In the genomic region with DNA sequence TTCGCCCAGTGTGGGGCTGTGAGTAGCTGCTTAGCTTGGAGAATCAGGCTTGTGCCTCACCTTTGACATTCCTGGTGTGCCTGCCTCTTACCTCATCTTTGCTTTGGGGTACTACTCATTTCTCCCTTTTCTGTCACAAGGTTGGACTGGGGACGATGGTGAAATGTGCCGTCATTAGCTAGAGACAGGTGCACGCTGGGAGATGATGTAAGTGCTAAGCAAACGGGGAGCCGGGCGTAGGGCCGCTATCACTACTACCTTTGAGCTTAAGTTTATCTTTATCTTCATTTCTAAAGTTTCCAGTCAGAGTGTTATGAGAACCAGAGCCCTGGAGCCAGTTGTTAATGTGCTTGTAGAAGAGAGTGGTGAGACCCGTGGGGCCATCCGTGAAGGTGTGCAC, we compare ENCODE assay signal across 28 mouse cellular contexts.
DNase-seq lines count a peak whose midpoint lies in the region; ATAC-seq and TF ChIP-seq lines count a peak whose summit lies in the region.
"Had no signal": no experiment of that assay in that cellular context is flagged by ENCODE, and none has a peak within 500 bp of the region (broad histone marks: within the 10 kb centered on the region; RNA-seq: fewer than 3 reads in every experiment).

No protein-coding gene starts in this region.

- no peak for TF ChIP-seq EP300 in liver, postnatal 0 days (IDR thresholded peaks at IDR 0.05; ENCODE audit: low read depth)
- TF ChIP-seq EP300 in lung, postnatal 0 days (IDR thresholded peaks at IDR 0.05) = no peak

- no peak overlapping the region for H3K4me2 ChIP-seq in liver, postnatal 0 days (ENCODE audit: low read depth, low read length)
- no peak overlapping the region for H3K4me2 ChIP-seq in liver, embryonic 11.5 days
- no peak overlapping the region for H3K4me2 ChIP-seq in intestine, embryonic 16.5 days (ENCODE audit: low read depth, low read length)
- no peak overlapping the region for H3K4me2 ChIP-seq in stomach, embryonic 16.5 days (ENCODE audit: low read depth, low read length)
- H3K4me2 ChIP-seq in lung, postnatal 0 days (replicated peaks; ENCODE audit: low read depth, low read length) = no peak overlapping the region
- H3K4me2 ChIP-seq: embryonic facial prominence, embryonic 13.5 days; embryonic facial prominence, embryonic 15.5 days; forebrain, embryonic 12.5 days had no signal

- H3K4me1 ChIP-seq in liver, postnatal 0 days (ENCODE audit: insufficient read depth) = 0 out of 2 replicates have a peak, but pooled peaks cover under 1% of the 10 kb centered on the region
- H3K4me1 ChIP-seq in liver, embryonic 11.5 days (replicated peaks; ENCODE audit: control insufficient read depth, insufficient read depth, low read length) = no peaks in the 10 kb centered on the region
- H3K4me1 ChIP-seq in intestine, embryonic 16.5 days (ENCODE audit: control insufficient read depth, insufficient read depth, low read length) = peaks cover 1% of the 10 kb centered on the region; the same call in 1 of the 2 replicates
- H3K4me1 ChIP-seq in stomach, embryonic 16.5 days (ENCODE audit: control insufficient read depth, insufficient read depth, low read length) = 0 out of 2 replicates have a peak, but pooled peaks cover 2% of the 10 kb centered on the region
- H3K4me1 ChIP-seq in lung, postnatal 0 days (ENCODE audit: insufficient read depth, low read depth, low read length) = no peaks in the 10 kb centered on the region
- H3K4me1 ChIP-seq: embryonic facial prominence, embryonic 13.5 days; embryonic facial prominence, embryonic 15.5 days; forebrain, embryonic 10.5 days; forebrain, embryonic 12.5 days had no signal

- no peak for DNase-seq in liver, postnatal 0 days
- no peak for DNase-seq in liver, embryonic 11.5 days (ENCODE audit: low spot score)
- DNase-seq in MN1 (ENCODE audit: low spot score) = no peak
- DNase-seq in cerebellum, postnatal 14 days = no peak
- no peak for DNase-seq in lung, postnatal 0 days (ENCODE audit: low spot score)
- DNase-seq: adrenal gland, postnatal 10 days; adrenal gland, postnatal 25 days; B cell, adult 2 months; cerebellum, adult 11 months; cerebellum, adult 18-20 months; cerebellum, adult 8-10 months; cerebellum, adult 9-11 months; cerebellum, postnatal 36 days; embryo, embryonic 11 days had no signal

- H3K36me3 ChIP-seq in liver, postnatal 0 days (replicated peaks; ENCODE audit: insufficient read depth, low read length) = no peaks in the 10 kb centered on the region
- H3K36me3 ChIP-seq in liver, embryonic 11.5 days (ENCODE audit: control insufficient read depth, insufficient read depth, low read length) = no peaks in the 10 kb centered on the region
- H3K36me3 ChIP-seq in intestine, embryonic 16.5 days (ENCODE audit: control insufficient read depth, insufficient read depth, low read length) = no peaks in the 10 kb centered on the region
- H3K36me3 ChIP-seq in stomach, embryonic 16.5 days (ENCODE audit: control insufficient read depth, insufficient read depth, low read length) = no peaks in the 10 kb centered on the region
- H3K36me3 ChIP-seq in lung, postnatal 0 days (ENCODE audit: insufficient read depth, low read length) = no peaks in the 10 kb centered on the region
- H3K36me3 ChIP-seq: embryonic facial prominence, embryonic 13.5 days; embryonic facial prominence, embryonic 15.5 days; forebrain, embryonic 10.5 days; forebrain, embryonic 12.5 days had no signal

- peak; percentile 49; the same call in 1 of the 2 replicates for ATAC-seq in liver, postnatal 0 days
- ATAC-seq in liver, embryonic 11.5 days (replicated peaks; ENCODE audit: low FRiP score) = no peak
- peak; percentile 66 for ATAC-seq in intestine, embryonic 16.5 days
- 0 out of 2 replicates have a peak, but pooled peaks have one; percentile 17 for ATAC-seq in stomach, embryonic 16.5 days (ENCODE audit: insufficient read depth, low FRiP score)
- ATAC-seq in lung, postnatal 0 days = no peak
- ATAC-seq: activated CD4-positive, CD25-positive, alpha-beta regulatory T cell, adult 4 months; CD4-positive, CD25-positive, alpha-beta regulatory T cell, adult 4 months; forebrain, embryonic 14.5 days; forebrain, embryonic 16.5 days; Patski had no signal

- no peaks in the 10 kb centered on the region for H3K9me3 ChIP-seq in liver, postnatal 0 days (ENCODE audit: low read length)
- H3K9me3 ChIP-seq in liver, embryonic 11.5 days (ENCODE audit: control insufficient read depth, low read length) = no peaks in the 10 kb centered on the region
- H3K9me3 ChIP-seq in intestine, embryonic 16.5 days (ENCODE audit: control insufficient read depth, low read length) = no peaks in the 10 kb centered on the region
- no peaks in the 10 kb centered on the region for H3K9me3 ChIP-seq in stomach, embryonic 16.5 days (replicated peaks; ENCODE audit: control insufficient read depth, low read length)
- no peaks in the 10 kb centered on the region for H3K9me3 ChIP-seq in lung, postnatal 0 days (ENCODE audit: low read length)
- H3K9me3 ChIP-seq: embryonic facial prominence, embryonic 13.5 days; embryonic facial prominence, embryonic 15.5 days; forebrain, embryonic 10.5 days; forebrain, embryonic 12.5 days; G1E had no signal

- 72% methylated on average over 10 of the region's 10 CpGs for WGBS in liver, postnatal 0 days (ENCODE audit: insufficient replicate concordance)
- 86% methylated on average over 10 of the region's 10 CpGs for WGBS in liver, embryonic 11.5 days
- 73% methylated on average over 10 of the region's 10 CpGs for whole genome bisulfite sequencing in intestine, embryonic 16.5 days
- WGBS in stomach, embryonic 16.5 days = 82% methylated on average over 10 of the region's 10 CpGs
- WGBS in lung, postnatal 0 days = 76% methylated on average over 10 of the region's 10 CpGs

- no peaks in the 10 kb centered on the region for H3K27me3 ChIP-seq in liver, postnatal 0 days (ENCODE audit: insufficient read depth, low read length)
- no peaks in the 10 kb centered on the region for H3K27me3 ChIP-seq in liver, embryonic 11.5 days (replicated peaks; ENCODE audit: control insufficient read depth, insufficient read depth, low read length)
- H3K27me3 ChIP-seq in intestine, embryonic 16.5 days (replicated peaks; ENCODE audit: control insufficient read depth, insufficient read depth, low read length) = no peaks in the 10 kb centered on the region
- H3K27me3 ChIP-seq in stomach, embryonic 16.5 days (ENCODE audit: control insufficient read depth, insufficient read depth, low read length) = no peaks in the 10 kb centered on the region
- no peaks in the 10 kb centered on the region for H3K27me3 ChIP-seq in lung, postnatal 0 days (replicated peaks; ENCODE audit: insufficient read depth, low read length)
- H3K27me3 ChIP-seq: CH12.LX; embryonic facial prominence, embryonic 13.5 days; embryonic facial prominence, embryonic 15.5 days; forebrain, embryonic 12.5 days; Patski had no signal

- no peak overlapping the region for H3K27ac ChIP-seq in liver, postnatal 0 days (ENCODE audit: low read depth)
- H3K27ac ChIP-seq in liver, embryonic 11.5 days (ENCODE audit: low read depth, low read length) = no peak overlapping the region
- no peak overlapping the region for H3K27ac ChIP-seq in intestine, embryonic 16.5 days (ENCODE audit: low read length)
- no peak overlapping the region for H3K27ac ChIP-seq in stomach, embryonic 16.5 days (ENCODE audit: low read length)
- H3K27ac ChIP-seq in lung, postnatal 0 days (ENCODE audit: low read length) = no peak overlapping the region
- H3K27ac ChIP-seq: embryonic facial prominence, embryonic 13.5 days; embryonic facial prominence, embryonic 15.5 days; forebrain, embryonic 10.5 days; forebrain, embryonic 12.5 days had no signal

- no peak overlapping the region for H3K9ac ChIP-seq in liver, postnatal 0 days (replicated peaks)
- no peak overlapping the region for H3K9ac ChIP-seq in liver, embryonic 11.5 days (ENCODE audit: low read depth, low read length)
- no peak overlapping the region for H3K9ac ChIP-seq in intestine, embryonic 16.5 days (ENCODE audit: low read depth, low read length)
- H3K9ac ChIP-seq in stomach, embryonic 16.5 days (ENCODE audit: low read length) = no peak overlapping the region
- no peak overlapping the region for H3K9ac ChIP-seq in lung, postnatal 0 days (replicated peaks; ENCODE audit: low read depth)
- H3K9ac ChIP-seq: embryonic facial prominence, embryonic 13.5 days; embryonic facial prominence, embryonic 15.5 days; forebrain, embryonic 12.5 days had no signal

- no peak for TF ChIP-seq CTCF in liver, postnatal 0 days (IDR thresholded peaks at IDR 0.05; ENCODE audit: low read depth)
- TF ChIP-seq CTCF in lung, postnatal 0 days (IDR thresholded peaks at IDR 0.05) = no peak

- no peak overlapping the region for H3K4me3 ChIP-seq in liver, postnatal 0 days (ENCODE audit: low read depth, low read length)
- H3K4me3 ChIP-seq in liver, embryonic 11.5 days (ENCODE audit: low read depth, low read length) = no peak overlapping the region
- H3K4me3 ChIP-seq in intestine, embryonic 16.5 days (ENCODE audit: low read length) = no peak overlapping the region
- no peak overlapping the region for H3K4me3 ChIP-seq in stomach, embryonic 16.5 days (replicated peaks; ENCODE audit: low read length)
- H3K4me3 ChIP-seq in lung, postnatal 0 days (ENCODE audit: low read depth, low read length) = no peak overlapping the region
- H3K4me3 ChIP-seq: embryonic facial prominence, embryonic 13.5 days; embryonic facial prominence, embryonic 15.5 days; erythroblast, embryonic 14.5 days; forebrain, embryonic 10.5 days; forebrain, embryonic 12.5 days had no signal

Comparison
In these comparisons a context has a peak if more than half of its experiments do, and no peak if none do; other contexts are left out.
1. ATAC-seq: peak in liver, postnatal 0 days (single experiment), intestine, embryonic 16.5 days (single experiment) and stomach, embryonic 16.5 days (single experiment); none in liver, embryonic 11.5 days (single experiment) and lung, postnatal 0 days (single experiment).